Mouse (Mus musculus) ES-CJ7 (cell line): ENCODE measurements around the gene Nkain2.
"Not testable (repeated sequence)": the region's sequence is repeated elsewhere in the genome, so short reads cannot be mapped to it uniquely, and the experiment has no call there.

ENCODE experiments used
- DNase-seq: peaks from one replicate; pipeline ENCODE4 v3.0.0; 2011; ENCODE audit warnings: low read depth, low spot score

Nkain2 gene

GRCm38 (mm10) chr10:32058251-32058650, 832.0 kb downstream of the Nkain2 start:
- no peak for DNase-seq

GRCm38 (mm10) chr10:32052546-32053295, 837.5 kb downstream of the Nkain2 start:
- no peak for DNase-seq

GRCm38 (mm10) chr10:32052045-32052444, 838.2 kb downstream of the Nkain2 start:
- DNase-seq: no peak

- no peak for DNase-seq
These were observed 860.3 kb downstream of the Nkain2 start for GRCm38 (mm10) chr10:32029996-32030395.

GRCm38 (mm10) chr10:32018385-32018784, 871.9 kb downstream of the Nkain2 start:
- no peak for DNase-seq

GRCm38 (mm10) chr10:32001216-32001753, 889.0 kb downstream of the Nkain2 start:
- DNase-seq: no peak

GRCm38 (mm10) chr10:31993205-31993604, 897.1 kb downstream of the Nkain2 start:
- DNase-seq: no peak

GRCm38 (mm10) chr10:31978387-31978786, 911.9 kb downstream of the Nkain2 start:
- DNase-seq: no peak

GRCm38 (mm10) chr10:31947178-31947726, 943.0 kb downstream of the Nkain2 start:
- no peak for DNase-seq

- no peak for DNase-seq
These were observed 958.3 kb downstream of the Nkain2 start for GRCm38 (mm10) chr10:31931961-31932360.

GRCm38 (mm10) chr10:31927657-31928056, 962.6 kb downstream of the Nkain2 start:
- no peak for DNase-seq

- DNase-seq: not testable (repeated sequence)
These were observed 969.4 kb downstream of the Nkain2 start for GRCm38 (mm10) chr10:31920901-31921300.

GRCm38 (mm10) chr10:31907488-31907887, 982.8 kb downstream of the Nkain2 start:
- no peak for DNase-seq

- DNase-seq: no peak
These were observed 990.8 kb downstream of the Nkain2 start for GRCm38 (mm10) chr10:31899501-31899900.

- DNase-seq: no peak
These were observed 1016.9 kb downstream of the Nkain2 start for GRCm38 (mm10) chr10:31873323-31873895.

- no peak for DNase-seq
These were observed 1022.0 kb downstream of the Nkain2 start for GRCm38 (mm10) chr10:31868275-31868674.

- DNase-seq: no peak
These were observed 1063.2 kb downstream of the Nkain2 start for GRCm38 (mm10) chr10:31827041-31827440.

GRCm38 (mm10) chr10:31812543-31812942, 1077.7 kb downstream of the Nkain2 start:
- DNase-seq: no peak

GRCm38 (mm10) chr10:31742443-31743057, 1147.7 kb downstream of the Nkain2 start:
- DNase-seq: peak; percentile 79

GRCm38 (mm10) chr10:31728036-31728435, 1162.2 kb downstream of the Nkain2 start:
- no peak for DNase-seq

- DNase-seq: no peak
These were observed 1243.0 kb downstream of the Nkain2 start for GRCm38 (mm10) chr10:31647270-31647669.

- DNase-seq: no peak
These were observed 1244.2 kb downstream of the Nkain2 start for GRCm38 (mm10) chr10:31646083-31646482.
